Mouse (Mus musculus) CD4-positive, CD25-positive, alpha-beta regulatory T cell, adult 2 months (primary cell): ENCODE data around the gene Ffar3.
"Not testable (repeated sequence)": the region's sequence is repeated elsewhere in the genome, so short reads cannot be mapped to it uniquely, and the experiment has no call there.

ENCODE experiments used
- DNase-seq: peaks from one replicate; pipeline ENCODE4 v3.0.0-alpha.2; 2012; ENCODE audit warnings: low read depth, low spot score

The Ffar3 gene

DNA sequence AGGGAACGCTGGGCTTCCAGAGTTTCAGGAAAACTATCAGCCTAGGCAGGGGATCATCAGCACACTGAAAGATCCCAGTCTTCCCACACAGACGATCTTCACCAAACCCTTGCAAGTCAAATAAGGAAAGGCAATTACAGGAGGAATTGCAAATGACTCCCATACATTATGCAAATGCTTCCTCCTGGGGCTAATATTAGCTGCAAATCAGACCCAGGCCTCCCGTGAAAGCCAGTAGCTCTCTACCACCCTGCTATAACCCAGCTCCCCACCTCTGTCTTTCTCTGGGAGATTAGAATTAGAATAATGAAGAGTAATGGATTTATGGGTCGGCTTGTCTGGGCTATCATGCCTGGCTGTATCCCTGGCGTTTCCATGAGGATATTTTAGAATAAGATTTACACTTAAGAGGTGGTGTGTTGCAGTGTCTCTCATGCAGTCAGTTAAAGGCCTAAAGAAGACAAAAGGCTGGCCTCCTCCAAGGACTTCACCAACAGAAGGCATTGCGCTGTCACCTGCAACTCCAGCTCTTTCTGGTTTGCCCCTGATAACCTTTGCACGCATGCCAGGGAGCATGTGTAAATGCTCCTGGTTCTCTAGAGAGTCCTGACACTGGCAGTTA is 11.2 kb downstream of the Ffar3 start:
- no peak for DNase-seq

DNA sequence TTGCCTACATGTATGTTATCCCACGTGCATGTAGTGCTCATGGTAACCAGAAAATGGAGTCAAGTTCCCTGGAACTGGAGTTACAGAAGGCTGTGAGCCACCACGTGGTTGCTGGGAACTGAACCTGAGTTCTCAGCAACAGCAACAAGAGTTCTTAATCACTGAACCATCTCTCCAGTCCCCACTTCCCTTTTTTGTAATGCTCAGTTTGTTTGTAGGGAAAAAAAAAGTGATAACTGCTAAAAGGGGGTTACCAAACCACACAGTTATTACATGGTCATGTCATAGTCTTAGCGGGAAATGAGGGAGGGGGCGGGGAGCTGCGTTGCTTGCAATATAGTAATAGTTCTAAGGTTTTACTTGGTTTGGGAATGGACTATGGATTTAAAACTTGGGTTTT is 13.9 kb downstream of the Ffar3 start:
- DNase-seq = no peak

DNA sequence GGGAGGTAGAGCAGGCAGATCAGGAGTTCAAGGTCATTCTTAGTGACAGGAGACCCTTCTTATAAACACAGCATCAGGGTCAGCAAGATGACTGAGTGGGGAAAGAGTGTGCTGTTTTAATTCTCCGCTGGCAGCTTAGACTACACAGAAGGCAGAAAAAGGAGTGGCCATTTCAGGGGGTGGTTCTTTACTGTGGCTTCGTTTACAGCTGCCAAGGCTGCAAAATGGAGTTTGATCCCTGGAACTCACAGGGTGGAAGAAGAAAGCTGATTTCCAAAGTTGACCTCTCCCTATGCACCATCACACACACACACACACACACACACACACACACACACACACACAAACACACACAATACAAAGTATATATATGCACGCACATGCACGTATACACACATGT is 14.6 kb downstream of the Ffar3 start:
- DNase-seq = no peak

DNA sequence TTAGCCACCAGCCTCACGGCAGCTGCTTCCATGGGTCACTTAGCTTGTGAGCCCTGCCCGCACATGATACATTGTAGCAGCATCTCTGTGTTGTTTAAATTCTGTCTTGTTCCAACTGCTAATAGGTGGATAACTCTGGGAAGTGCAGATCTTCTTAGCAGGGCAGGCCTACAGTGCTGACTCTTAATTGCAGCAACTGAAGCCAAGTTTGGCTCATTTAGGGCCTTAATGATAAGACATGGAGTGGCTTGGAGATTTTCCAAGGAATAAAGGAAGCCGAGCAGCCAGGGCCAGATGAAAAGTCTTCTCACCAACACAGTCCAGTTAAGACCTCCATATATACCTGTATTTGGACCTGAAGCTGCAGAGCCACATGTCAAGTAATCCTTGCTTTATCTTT is 15.7 kb downstream of the Ffar3 start:
- DNase-seq = no peak

DNA sequence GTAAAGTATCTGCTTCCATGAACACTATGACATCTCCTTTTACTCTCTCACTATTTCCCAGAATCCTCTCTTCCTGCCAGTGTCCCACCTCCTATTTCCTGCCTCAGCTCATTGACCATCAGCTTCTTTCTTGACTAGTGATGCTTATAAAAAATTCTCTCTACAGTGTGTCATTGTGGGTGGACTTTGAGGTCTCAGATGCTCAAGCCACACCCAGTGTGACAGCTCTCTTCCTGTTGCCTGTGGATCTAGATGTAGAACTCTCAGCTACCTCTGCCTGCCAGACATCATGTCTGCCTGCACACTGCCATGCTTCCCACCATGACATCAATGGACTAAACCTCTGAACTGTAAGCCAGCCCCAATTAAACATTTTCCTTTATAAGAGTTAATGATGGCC is 18.7 kb downstream of the Ffar3 start:
- no peak for DNase-seq

DNA sequence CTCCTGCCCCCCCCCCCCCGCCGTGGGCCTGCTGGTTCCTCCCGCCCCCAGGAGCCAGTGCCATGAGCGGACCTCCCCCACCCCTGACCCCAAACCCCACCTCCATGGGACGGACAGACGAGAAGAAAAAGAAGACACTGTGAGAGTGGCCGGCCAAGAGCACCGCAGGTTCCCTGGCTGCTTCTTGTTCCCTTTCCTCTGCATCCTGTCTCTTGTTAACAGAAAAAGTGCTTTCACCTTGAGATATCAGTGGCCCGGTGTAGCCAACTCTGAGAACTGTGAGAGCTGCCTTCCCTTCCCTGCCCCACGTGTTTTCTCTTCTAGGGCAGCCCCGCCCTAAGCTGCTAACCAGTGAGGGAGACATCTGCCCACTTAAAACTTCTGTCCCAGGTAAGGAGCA is 23.3 kb downstream of the Ffar3 start:
- not testable (repeated sequence) for DNase-seq

DNA sequence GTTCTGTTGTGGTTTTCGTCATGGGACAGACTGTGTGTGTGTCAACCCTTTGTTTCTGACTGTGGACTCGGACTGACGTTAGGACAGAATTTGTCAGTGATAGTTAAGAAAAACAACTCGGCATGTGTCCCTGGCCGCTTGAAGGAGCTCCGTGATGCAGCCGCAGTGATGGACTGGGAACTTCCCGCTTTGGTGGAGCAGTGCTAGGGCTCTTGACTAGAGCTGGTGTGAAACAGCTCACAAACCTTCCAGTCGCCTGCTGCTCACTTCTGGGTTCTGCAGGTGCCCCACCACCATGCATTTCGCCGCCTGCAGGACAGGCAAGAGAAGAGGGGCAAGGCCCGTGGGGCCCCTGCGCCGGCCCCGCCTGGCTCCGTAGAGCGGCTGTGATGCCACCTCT is 23.7 kb downstream of the Ffar3 start:
- peak; percentile 44 for DNase-seq

DNA sequence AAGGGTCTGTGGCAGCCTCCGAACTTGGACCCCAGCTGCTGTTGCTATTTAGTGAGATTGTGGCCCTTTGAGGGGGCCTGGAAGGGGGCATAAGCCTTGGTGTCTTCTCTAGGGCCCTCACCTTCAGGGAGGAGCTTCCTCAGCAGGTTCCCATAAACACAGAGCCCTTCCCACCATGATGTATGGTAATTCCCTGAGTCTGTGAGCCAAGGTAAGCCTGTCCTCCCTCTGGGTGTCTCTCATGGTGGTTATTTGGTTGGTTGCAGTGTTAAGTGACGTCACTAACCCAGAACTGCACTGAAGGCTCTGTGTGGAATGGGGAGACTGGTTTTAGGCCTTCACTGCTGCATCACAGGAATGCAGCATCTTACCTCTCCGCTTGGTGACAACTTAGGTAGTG is 26.6 kb downstream of the Ffar3 start:
- DNase-seq = no peak

DNA sequence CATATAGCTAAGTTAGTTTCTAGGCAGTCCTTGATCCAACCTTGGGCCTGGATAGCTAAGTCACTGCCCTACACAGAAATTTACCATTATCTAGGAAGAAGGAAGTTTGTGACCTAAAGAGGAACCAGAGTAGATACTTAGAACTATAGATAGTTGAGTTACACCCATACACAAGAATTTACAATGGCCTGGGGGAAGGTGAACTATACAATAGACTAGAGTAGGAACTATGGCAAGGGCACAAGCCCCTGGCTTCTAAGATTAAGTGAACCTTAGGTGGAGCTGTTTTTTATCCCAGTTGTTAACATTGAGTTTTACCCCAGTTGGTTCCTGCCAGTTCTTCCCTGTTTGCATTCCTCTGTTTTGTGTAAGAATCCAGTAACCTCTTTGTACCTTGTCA is 27.1 kb downstream of the Ffar3 start:
- not testable (repeated sequence) for DNase-seq

DNA sequence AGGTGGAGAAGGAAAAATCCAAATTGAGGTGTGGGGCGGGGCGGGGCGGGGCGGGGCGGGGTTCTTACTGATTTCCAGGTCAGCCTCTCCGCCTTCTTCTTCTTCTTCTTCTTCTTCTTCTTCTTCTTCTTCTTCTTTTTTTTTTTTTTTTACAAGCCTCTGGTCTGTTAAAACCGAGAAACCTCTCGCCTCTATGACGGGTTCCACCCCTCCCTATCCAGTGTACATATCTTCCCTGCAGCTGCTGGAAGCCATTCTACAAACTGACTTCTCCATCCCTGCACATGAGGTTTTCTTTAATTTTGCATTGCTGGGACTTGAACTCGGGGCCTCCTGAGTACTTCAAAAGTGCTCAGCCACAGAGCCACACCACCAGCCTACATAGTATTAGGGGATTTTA is 29.3 kb downstream of the Ffar3 start:
- DNase-seq = no peak

DNA sequence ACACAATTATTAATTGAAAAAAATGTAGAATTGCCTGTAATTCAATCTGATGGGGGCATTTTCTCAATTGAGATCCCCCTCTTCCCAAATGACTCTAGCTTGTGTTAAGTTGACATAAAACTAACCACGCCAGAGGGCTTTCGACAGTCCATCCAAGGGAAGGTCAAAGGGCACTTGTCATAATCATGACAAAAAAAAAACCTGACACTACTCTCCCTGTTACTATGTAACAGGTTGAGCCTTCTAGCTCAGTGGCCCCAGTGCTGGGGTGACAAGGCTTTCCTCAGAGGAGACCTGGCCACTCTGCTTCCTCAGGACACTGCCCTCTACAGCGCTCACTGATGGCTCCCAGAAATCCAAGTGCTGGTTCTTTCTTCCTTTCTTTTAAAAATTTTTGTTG is 31.7 kb downstream of the Ffar3 start:
- no peak for DNase-seq

DNA sequence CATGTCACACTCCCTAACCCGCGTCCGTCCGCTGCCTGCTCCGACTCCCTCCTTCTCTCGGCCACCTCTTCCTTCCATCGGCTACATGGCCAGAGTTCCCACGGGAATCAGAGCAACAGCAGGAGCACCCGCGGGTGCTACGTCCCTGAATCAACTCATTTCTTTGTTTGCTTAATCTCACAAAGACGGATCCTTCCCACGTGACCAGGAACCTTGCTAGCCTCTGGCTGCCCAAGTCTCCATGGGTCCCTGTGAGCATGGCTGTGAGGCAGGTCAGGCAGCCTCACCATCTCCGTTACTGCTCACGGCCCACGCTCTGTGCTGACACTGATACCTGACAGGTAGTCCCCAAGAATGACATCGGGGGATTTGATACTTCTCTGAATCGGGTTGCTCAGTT is 32.3 kb downstream of the Ffar3 start, which contains the start of gene Ffar2:
Gene Ffar2 (minus strand): TSS at position 101 of the 400 bp plus-strand sequence.
- no peak for DNase-seq

DNA sequence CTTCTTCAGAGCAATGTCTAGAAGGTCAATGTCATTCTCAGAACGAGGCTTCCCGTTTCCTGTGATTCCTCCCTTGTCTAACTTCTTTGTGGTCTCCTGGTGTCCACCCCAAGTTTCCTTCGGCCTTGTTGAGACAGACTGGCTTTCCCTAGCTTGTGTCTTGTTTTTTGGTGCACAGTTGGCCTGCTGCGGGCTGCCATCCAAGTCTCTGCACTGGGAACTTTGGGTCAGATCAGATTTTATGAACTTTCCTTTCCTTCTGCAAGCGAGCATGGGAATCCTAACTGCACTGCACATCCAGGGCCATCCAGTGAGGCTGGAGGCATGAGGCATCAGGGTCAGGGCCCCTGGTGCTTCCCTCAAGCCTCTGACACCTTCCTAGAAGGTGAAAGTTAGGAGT is 34.4 kb downstream of the Ffar3 start:
- no peak for DNase-seq

DNA sequence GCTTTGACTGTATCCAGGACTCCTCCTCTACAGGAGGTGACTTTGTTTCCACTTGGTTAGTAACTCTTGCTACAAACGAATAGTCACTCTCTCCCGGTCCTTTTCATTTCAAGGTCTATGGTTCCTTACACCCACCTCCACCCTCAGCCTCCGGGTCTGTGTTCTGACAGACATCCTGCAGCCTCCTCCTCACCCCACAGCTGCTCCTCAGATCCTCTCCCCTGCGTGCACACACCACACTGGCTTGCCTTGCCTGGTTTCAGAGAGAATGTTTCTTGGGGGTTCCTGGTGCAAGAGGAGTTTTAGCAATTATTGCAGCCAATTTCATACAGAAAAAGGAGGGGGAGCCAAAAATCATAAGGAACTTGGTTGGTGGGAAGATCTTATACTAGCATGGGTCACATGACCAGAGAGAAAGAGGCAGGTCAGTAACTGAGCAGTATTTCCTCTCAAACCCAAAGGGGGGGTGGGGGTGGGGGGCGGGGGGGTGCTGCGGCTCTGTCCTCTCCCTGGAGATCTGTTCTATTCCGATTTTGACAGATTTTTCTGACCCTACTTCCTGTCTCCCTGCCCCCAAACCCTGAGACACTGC is 35.0 kb downstream of the Ffar3 start:
- peak; percentile 29 for DNase-seq

DNA sequence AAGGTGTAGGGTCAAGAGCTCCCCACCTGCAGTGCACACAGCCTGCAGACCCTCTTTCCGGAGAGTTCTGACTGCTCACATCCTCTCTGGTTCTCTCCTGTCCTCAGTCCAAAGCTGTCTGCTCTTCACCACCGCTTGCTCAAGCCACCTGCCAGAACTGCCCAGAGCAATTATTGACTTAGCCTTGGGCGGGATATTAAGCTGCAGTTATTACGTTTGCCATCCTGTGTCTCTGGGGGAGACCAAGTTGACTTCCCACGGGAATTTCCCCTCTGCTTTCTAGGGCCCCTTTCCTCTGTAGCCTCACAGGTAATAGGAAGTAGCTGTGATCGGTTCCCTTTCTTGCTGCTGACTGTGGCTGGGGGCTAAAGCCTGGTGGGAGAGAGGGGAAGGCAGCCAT is 35.8 kb downstream of the Ffar3 start:
- DNase-seq = no peak

DNA sequence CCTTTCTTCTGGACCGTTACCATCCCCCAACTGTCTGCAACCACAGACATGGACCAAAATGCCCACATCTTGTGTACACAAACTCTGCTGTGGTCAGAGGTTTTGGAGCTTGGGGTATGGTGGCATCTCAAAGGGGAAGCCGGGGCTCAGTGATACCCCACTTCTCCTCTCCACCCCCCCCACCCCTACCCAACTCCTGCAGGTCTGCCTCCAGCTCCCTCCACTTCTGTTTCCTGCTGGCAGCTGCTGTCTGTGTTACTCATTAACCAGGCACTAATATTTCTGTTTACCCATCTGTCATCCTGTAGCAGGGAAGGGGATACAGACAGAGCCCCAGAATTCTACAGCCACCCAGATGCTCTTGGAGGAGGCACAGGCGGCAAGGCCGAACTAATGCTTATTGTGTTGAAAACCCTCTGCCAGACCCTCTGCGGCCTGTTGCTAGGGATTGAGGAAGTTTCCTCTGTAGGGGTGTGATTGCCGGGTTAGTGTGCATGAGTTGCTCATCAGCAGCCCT is 43.6 kb downstream of the Ffar3 start:
- DNase-seq = no peak

DNA sequence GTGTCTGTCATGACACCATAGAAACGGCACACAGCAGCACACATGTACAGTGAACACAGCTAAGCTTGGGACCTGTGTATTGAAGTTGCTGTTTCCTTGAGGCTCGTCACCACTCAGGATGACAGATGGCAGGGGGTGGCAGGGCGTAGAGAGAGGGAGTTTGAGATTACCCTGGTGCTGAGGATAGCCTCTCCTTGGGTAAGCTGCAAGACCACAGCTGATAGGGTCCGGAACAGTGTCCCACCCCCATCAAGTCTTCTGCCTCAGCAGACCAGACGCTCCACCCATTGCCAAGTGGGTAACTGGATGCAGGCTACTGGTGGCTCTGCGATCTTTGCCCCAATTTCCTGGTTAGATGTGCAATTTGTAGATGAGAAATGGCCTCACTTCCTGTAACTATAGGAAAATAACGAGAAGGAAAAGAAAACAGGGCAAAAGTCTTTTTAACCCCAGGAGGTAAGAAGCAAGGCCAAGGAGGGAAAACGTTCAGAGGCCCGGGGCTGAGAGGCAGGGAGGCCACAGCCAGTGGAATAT is 44.2 kb downstream of the Ffar3 start:
- no peak for DNase-seq

DNA sequence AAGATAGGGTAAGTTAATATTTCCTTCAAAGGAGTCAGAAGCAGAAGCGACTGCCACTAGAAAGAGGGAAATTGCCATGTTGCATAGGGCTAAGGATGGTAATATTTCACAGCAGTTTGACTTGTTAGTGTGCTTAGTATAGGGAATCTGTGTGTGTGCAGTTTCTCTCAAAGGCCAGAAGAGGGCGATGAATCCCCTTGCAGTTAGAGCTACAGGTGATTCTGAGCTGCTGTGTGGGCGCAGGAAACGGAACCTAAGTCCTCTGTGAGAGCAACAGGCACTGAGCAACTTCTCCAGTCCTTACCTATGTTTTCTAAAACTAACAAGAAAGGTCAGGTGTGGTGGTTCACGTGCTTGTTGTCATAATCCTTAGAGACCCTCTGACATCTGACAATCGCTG is 45.7 kb downstream of the Ffar3 start:
- DNase-seq = peak; percentile 41

DNA sequence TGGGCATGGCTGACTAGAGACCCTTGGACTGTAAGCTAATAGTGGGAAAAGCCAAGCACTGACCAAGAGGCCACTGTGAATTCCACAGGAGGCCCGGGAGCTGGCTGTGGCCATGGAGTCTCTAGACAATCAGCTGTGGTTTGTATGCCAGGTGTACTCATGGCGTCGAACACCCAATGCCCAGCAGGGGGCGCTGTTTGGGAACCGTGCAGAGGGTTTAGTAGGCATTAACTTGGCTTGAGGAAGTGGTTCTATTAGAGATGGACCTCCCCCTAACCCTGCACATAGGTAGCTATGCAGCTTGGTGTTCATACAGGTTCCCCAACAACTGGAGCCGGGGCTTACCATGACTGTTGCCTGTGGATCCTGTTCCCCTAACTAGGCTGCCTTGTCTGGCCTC is 50.1 kb downstream of the Ffar3 start:
- peak; percentile 74 for DNase-seq
